Mouse (Mus musculus) CH12F3 (cell line): ENCODE measurements around the gene Rexo4.

ENCODE experiments used
- in situ Hi-C: fragments of 300-500 bp; cut with MboI; formaldehyde crosslinking; loops from 2 replicates; pipeline ENCODE4 v1.14.3; 2020; ENCODE audit warnings: low sequenced_read_pairs

Rexo4 gene

GRCm38 (mm10) chr2:26963923-26964723, at the start of gene Rexo4:
Rexo4 (minus strand) TSS chr2:26964386.
- in situ Hi-C loops, result no loop called here

DNA sequence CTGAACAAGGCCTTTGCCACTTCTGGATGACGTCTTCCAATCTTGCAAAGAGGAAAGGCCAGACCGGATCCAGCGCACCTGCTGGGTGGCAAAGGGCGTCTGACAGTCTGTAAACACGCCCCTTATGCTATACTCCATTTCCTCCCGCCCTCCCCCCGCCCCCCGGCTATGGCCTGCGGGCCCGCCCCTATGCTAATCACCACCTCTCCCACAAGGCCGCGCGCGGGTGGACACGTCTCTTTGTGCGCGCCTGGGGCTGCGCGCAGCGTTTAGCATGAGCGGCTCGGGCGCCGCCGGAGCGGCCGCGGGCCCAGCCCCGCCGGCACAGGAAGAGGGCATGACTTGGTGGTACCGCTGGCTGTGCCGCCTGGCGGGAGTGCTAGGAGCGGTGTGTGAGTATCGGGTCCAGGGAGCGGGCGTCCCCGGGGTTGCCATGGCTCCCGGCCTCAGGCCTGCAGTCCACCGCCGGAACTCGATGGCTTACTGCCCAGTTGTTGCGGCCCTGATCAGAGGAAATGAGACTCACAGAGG, 45.6 kb upstream of the Rexo4 start, which contains the start of gene Cacfd1:
Cacfd1 (plus strand) TSS at position 213 of the 531 bp plus-strand sequence.
- in situ Hi-C loops, result no loop called here

DNA sequence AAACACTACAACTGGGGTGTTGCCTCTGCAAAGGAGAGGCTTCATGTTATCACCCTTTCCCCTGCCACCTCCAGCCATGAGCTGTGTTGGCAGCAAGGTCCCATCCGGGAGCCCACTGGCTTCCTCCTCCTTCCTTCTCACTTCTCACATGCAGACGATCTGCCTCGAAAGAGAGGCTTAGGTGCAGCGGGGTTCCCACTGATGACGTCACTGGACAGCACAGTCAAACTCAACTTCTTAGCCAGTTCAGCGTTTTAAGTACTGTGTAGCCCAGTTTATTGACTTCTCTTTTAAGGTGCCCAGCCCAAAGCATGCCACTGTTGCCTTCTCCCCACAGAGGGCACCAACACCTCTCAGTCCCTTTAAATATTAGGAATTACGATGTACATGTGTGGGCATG, 43.5 kb upstream of the Rexo4 start:
- in situ Hi-C loops, result no loop called here

DNA sequence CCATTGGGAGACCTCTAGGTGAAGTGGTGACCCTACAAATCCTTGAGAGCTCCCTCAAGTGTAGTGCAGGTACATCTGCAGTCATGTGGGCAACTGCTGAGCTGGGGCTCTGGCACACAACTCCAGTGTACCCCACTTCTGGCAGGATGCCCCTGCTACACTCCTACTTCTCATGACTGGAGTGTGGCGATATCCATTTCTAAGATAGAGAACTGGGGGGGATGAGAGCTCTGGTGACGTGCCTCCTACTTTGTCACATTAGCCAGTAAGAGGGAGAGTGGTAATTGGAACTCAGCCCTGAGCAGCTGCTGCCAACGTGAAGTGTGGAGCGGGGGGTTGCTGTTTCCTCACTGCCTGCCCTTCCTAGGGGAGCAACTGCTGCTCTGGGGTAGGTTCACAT, 42.1 kb upstream of the Rexo4 start:
- in situ Hi-C loops, result no loop called here

GRCm38 (mm10) chr2:26997993-26998392, 33.8 kb upstream of the Rexo4 start:
- in situ Hi-C loops, result no loop called here

GRCm38 (mm10) chr2:26997498-26997897, 33.3 kb upstream of the Rexo4 start:
- in situ Hi-C loops, result no loop called here

DNA sequence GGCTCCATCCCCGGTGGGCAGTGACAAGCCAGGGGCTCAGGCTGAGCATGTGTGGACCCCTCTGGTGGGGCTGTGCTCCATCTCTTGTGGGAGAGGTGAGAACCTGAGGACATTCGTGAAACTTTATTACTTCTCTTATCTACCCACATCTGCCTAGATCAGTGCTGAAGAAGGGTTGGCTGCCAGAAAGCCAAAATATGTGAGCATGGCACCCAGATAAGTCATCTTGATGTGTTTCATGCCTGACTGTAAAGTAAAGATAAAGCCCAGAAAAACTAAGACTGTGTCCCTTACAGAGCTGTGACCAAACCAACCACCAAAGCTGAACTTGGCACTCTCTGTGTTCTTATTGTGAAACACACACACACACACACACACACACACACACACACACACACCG, 29.8 kb upstream of the Rexo4 start:
- in situ Hi-C loops, result no loop called here

DNA sequence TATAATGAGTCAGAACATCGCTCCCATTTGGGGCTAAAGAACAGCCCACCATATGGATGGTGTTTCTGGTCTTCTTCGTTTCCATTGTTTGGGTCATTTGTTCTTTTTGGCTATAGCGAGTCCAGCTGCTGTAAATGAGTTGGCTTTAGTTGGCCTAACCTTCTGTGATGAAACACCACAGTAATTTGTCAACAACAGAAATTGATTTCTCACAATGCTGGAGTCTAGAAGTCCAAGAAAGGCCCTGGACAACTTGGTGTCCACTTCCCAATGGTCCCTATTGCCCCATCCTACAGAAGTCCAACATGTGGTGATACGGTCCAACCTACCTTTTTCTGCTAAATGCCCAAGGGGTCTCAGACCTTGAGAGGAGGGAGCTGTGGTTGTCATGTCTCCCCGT, 20.5 kb upstream of the Rexo4 start:
- in situ Hi-C loops, result no loop called here

GRCm38 (mm10) chr2:26984179-26984578, 20.0 kb upstream of the Rexo4 start:
- in situ Hi-C loops, result no loop called here

- in situ Hi-C loops, result no loop called here
Measured at GRCm38 (mm10) chr2:26980361-26980760, 16.2 kb upstream of the Rexo4 start.

DNA sequence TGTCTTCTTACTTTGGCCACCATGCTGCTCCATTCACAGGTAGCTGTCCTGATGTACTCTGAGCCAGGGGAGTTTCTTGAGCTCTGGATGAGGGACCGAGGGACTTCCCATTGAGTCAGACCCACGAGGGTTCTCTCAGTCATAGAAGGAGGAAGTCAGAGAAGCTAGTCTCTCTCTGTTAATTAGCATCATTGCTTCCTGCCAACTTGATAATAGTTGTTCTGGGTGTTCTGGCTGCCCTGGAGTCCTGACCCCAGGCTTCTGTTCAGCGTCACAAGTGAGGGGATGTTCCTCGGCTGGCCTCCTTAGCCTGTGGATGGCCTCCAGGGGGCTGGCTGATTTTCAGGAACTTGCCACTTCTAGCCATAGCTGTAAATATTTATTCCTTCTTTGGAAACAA, 9.8 kb upstream of the Rexo4 start:
- in situ Hi-C loops, result no loop called here

DNA sequence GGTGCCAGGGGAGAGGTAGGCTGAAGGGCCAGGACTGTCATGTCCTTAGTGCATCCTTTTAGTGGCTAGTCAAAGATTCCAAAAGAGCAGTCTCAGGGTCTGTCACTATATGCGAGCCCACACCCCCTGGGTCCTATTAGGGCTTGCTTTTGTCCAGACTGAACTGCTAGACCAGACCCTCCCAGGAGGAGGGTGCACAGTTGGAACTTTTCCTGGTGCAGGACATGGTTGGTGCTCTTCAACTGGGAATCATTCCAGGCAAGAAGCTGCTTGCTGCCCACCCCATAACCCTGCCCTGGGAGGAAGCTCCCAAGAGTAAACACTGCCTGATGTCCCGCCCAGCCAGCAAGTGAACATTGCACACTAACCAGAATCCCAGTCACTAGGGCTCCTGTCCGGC, 8.9 kb upstream of the Rexo4 start, which contains the start of gene Adamts13:
Adamts13 (plus strand) TSS at position 301 of the 400 bp plus-strand sequence.
- in situ Hi-C loops, result no loop called here

DNA sequence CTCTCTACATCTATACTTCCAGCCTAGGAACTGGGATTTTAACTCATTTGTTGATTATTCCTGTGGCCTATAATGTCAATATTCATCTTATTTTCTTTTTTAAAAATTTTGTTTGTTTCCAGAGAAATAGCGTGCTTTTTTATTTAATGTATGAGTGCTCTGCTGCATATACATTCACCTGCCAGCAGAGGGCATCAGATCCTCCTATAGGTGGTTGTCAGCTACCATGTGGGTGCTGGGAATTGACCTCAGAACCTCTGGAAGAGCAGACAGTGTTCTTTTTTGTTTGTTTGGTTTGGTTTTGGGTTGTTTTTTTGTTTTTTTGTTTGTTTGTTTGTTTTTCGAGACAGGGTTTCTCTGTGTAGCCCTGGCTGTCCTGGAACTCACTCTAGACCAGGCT, 3.1 kb upstream of the Rexo4 start:
- in situ Hi-C loops, result no loop called here

- in situ Hi-C loops, result no loop called here
Measured at GRCm38 (mm10) chr2:26964724-26965370, 661 bp upstream of the Rexo4 start.

DNA sequence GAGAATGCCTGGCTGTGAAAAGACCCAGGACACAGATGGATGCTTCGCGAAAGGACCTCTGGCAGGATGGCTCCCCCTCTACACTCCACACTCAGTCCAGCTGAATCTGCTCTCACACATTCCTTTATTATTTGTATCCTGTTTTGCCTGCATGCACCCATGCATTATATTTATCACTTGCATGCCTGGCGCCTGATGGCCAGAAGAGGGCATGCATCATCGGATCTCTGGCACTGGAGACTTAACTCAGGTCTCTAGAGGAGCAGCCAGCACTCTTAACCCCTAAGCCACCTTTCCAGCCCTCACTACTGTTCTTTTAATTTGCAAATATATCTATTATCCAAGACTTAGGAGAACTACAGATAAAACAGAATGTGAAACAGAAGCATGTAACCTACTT, 3.4 kb downstream of the Rexo4 start:
- in situ Hi-C loops, result no loop called here

- in situ Hi-C loops, result no loop called here
Measured at GRCm38 (mm10) chr2:26957488-26957859, 6.7 kb downstream of the Rexo4 start.

DNA sequence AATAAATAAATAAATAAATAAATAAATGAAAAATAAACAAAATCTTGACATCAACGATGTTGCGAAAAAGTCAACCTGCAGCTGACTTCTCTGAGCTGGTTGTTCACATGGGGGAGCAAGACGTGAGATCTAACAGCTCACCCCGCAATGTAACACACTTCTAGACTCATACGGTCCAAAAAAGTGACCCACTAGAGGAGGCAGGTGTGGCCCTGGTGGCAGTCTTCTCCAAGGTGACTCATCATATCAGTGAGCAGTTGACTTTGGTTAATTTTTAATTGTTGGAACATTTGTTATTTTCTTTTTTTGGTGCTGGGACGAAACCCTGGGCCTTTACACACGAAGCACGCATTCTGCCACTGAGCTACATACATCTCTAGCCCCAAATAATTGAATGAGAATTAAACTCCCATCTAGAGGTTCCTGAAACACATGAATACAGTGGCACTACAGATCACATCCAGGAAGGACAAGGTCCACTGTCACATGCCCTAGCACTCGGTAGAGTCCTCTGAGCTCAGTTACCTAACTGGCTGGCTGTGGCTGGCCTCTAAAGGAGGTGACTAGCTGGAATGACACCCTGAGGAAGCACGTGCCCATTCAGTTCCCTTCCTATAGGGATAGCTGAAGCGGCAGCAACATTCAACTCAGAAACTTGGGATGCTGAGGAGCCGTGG, 7.2 kb downstream of the Rexo4 start:
- in situ Hi-C loops, result no loop called here

GRCm38 (mm10) chr2:26954735-26955395, 9.3 kb downstream of the Rexo4 start:
- in situ Hi-C loops, result no loop called here

GRCm38 (mm10) chr2:26952866-26953265, 11.3 kb downstream of the Rexo4 start:
- in situ Hi-C loops, result no loop called here

DNA sequence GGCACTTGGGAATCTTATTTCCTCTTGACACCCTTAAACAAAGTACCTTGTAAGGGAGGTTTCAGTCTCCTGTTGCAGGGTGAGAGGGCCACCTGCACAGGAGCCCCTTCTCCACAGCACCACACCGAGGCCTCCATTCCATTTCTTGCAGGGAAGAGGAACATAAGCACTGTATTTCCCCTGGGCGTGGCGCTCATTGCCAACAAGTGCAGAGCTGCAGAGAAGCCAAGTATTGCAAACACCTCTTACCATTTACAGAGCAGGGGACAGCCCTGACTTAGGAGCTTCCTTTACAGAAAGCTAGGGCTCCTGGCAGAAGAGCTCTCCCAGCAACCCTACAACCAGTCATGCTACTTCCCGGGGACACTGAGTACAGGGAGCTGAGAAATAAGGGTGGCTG, 12.0 kb downstream of the Rexo4 start:
- in situ Hi-C loops, result no loop called here

- in situ Hi-C loops, result no loop called here
Measured at GRCm38 (mm10) chr2:26951346-26951905, 12.8 kb downstream of the Rexo4 start.
